Mouse (Mus musculus) olfactory bulb, adult 2 months (tissue): ENCODE results near the gene Vars2. TPM values are rescaled to one million over a fixed set of nuclear protein-coding genes. Genes with fewer than 3 reads are reported as not detected.
A peak's percentile ranks its signal among the peaks of the same experiment; 100 is the strongest.

ENCODE experiments used
- H3K27ac ChIP-seq: fragments of 200-500 bp; 2 replicates; pipeline ENCODE4 v1.5.1; 2012; ENCODE audit warnings: low read depth, low read length; ENCODE audit not compliant: insufficient read depth
- H3K4me1 ChIP-seq: fragments of 200-500 bp; 2 replicates; pipeline ENCODE4 v1.6.1; 2012; ENCODE audit warnings: low read length; ENCODE audit not compliant: control insufficient read depth, insufficient read depth
- H3K4me3 ChIP-seq: fragments of 200-500 bp; 2 replicates; pipeline ENCODE4 v1.5.1; 2012; ENCODE audit warnings: mild to moderate bottlenecking, low read depth, low read length, moderate library complexity; ENCODE audit not compliant: insufficient read depth
- CTCF ChIP-seq: fragments of 200-500 bp; IDR thresholded peaks from 2 replicates; pipeline ENCODE4 v1.5.1; 2012; ENCODE audit warnings: low read depth, mild to moderate bottlenecking, low read length, moderate library complexity; ENCODE audit not compliant: insufficient read depth
- POLR2A ChIP-seq: fragments of 200-500 bp; IDR thresholded peaks from 2 replicates; pipeline ENCODE4 v1.6.1; 2012; ENCODE audit warnings: mild to moderate bottlenecking, low read depth, low read length, moderate library complexity; ENCODE audit not compliant: insufficient read depth
- WGBS: fragments of 180-500 bp; shearing (Covaris S2); methylation state at CpG from one replicate; pipeline ENCODE4 v1.1.7; 2018; 5-methylcytosine and 5-hydroxymethylcytosine counted together
- polyA plus RNA-seq: library from polyadenylated mRNA; stranded (reverse); fragments of >200 nt; gene quantifications from 2 replicates; pipeline ENCODE4 v1.2.4, GENCODE M21; 2012; ENCODE audit warnings: low replicate concordance; ENCODE audit not compliant: missing spikeins, insufficient read depth, insufficient read length

Vars2 gene
- polyA plus RNA-seq, 1 experiment = not detected

- Histone ChIP-seq H3K4me3 (peak overlapping the region; percentile 46), H3K4me1 (peaks cover 41% of the 10 kb centered on the region), H3K27ac (peak overlapping the region; percentile 77)
- TF ChIP-seq POLR2A (no peak), CTCF (no peak)
- 22% methylated on average over 14 of the region's 14 CpGs for WGBS
These were observed 36.4 kb upstream of the Vars2 start for GRCm38 (mm10) chr17:35703751-35704271.

- Histone ChIP-seq H3K4me1 (peaks cover 43% of the 10 kb centered on the region), H3K4me3 (peak overlapping the region; percentile 30), H3K27ac (peak overlapping the region; percentile 38; the same call in 1 of the 2 replicates)
- 34% methylated on average over 2 of the region's 2 CpGs for WGBS
- TF ChIP-seq POLR2A (no peak), CTCF (no peak)
These were observed 35.7 kb upstream of the Vars2 start for GRCm38 (mm10) chr17:35703065-35703464.

- Histone ChIP-seq H3K27ac (peak overlapping the region; percentile 75; the same call in 1 of the 2 replicates), H3K4me3 (peak overlapping the region; percentile 61; the same call in 1 of the 2 replicates), H3K4me1 (peaks cover 47% of the 10 kb centered on the region)
- WGBS = 40% methylated on average over 4 of the region's 4 CpGs
- TF ChIP-seq CTCF (no peak), POLR2A (no peak)
These were observed 35.2 kb upstream of the Vars2 start for GRCm38 (mm10) chr17:35702605-35703004.

GRCm38 (mm10) chr17:35701978-35702461, 34.6 kb upstream of the Vars2 start:
- peak overlapping the region; percentile 61 for H3K4me3 ChIP-seq
- peak overlapping the region; percentile 81 for H3K27ac ChIP-seq
- 32% methylated on average over 16 of the region's 16 CpGs for WGBS
- peaks cover 50% of the 10 kb centered on the region for H3K4me1 ChIP-seq
- TF ChIP-seq CTCF (no peak), POLR2A (no peak)

- 10% methylated on average over 16 of the region's 16 CpGs for WGBS
- peak overlapping the region; percentile 61 for H3K4me3 ChIP-seq
- peak overlapping the region; percentile 81 for H3K27ac ChIP-seq
- H3K4me1 ChIP-seq = peaks cover 50% of the 10 kb centered on the region
- TF ChIP-seq CTCF = no peak
- no peak for TF ChIP-seq POLR2A
These were observed 34.0 kb upstream of the Vars2 start for GRCm38 (mm10) chr17:35701203-35701977.

- Histone ChIP-seq H3K4me1 (peaks cover 50% of the 10 kb centered on the region), H3K4me3 (peak overlapping the region; percentile 61), H3K27ac (peak overlapping the region; percentile 91)
- WGBS = 2% methylated on average over 66 of the region's 66 CpGs
- TF ChIP-seq CTCF (no peak), POLR2A (peak; percentile 16; the same call in 1 of the 2 replicates)
These were observed 33.1 kb upstream of the Vars2 start for GRCm38 (mm10) chr17:35700371-35700961.

- peak overlapping the region; percentile 91 for H3K27ac ChIP-seq
- 2% methylated on average over 19 of the region's 19 CpGs for WGBS
- H3K4me3 ChIP-seq = peak overlapping the region; percentile 61
- H3K4me1 ChIP-seq = peaks cover 46% of the 10 kb centered on the region
- TF ChIP-seq CTCF = no peak
- TF ChIP-seq POLR2A = no peak; the same call in 1 of the 2 replicates
These were observed 32.5 kb upstream of the Vars2 start for GRCm38 (mm10) chr17:35699919-35700318.

- TF ChIP-seq POLR2A = no peak
- no peak for TF ChIP-seq CTCF
- peak overlapping the region; percentile 91 for H3K27ac ChIP-seq
- WGBS = 7% methylated on average over 5 of the region's 5 CpGs
- H3K4me1 ChIP-seq = peaks cover 36% of the 10 kb centered on the region
- peak overlapping the region; percentile 53 for H3K4me3 ChIP-seq
These were observed 31.1 kb upstream of the Vars2 start for GRCm38 (mm10) chr17:35698501-35698883.
